Mouse (Mus musculus) limb, embryonic 11.5 days (tissue): Measurements from ENCODE around the gene Gm28038. TPM values are rescaled to one million over a fixed set of nuclear protein-coding genes. Genes with fewer than 3 reads are reported as not detected.

Experiments used
- ATAC-seq: fragments of 200-750 bp; cut with Nextera tagmentation; 2 replicates; pipeline ENCODE4 v1.8.0; 2017; ENCODE audit warnings: low read depth; ENCODE audit not compliant: insufficient number of reproducible peaks, low FRiP score, low TSS enrichment
- DNase-seq: peaks from one replicate; pipeline ENCODE4 v3.0.0-alpha.2; 2015; ENCODE audit warnings: low spot score
- H3K27ac ChIP-seq: fragments of 300-500 bp; sonication (generic); replicated peaks from 2 replicates; pipeline ENCODE4 v1.5.1; 2014; ENCODE audit warnings: low read depth, mild to moderate bottlenecking, low read length
- H3K27me3 ChIP-seq: fragments of 300-500 bp; sonication (generic); 2 replicates; pipeline ENCODE4 v1.6.1; 2014; ENCODE audit warnings: mild to moderate bottlenecking, low read length, mixed read lengths; ENCODE audit not compliant: control insufficient read depth, insufficient read depth
- H3K36me3 ChIP-seq: fragments of 300-500 bp; sonication (generic); 2 replicates; pipeline ENCODE4 v1.6.1; 2014; ENCODE audit warnings: mild to moderate bottlenecking, low read length, moderate library complexity, mixed read lengths; ENCODE audit not compliant: control insufficient read depth, insufficient read depth
- H3K4me1 ChIP-seq: fragments of 300-500 bp; sonication (generic); 2 replicates; pipeline ENCODE4 v1.6.1; 2014; ENCODE audit warnings: low read length, mixed read lengths; ENCODE audit not compliant: control insufficient read depth, insufficient read depth
- H3K4me2 ChIP-seq: fragments of 300-500 bp; sonication (generic); 2 replicates; pipeline ENCODE4 v1.6.1; 2014; ENCODE audit warnings: low read depth, mild to moderate bottlenecking, moderate library complexity; ENCODE audit not compliant: severe bottlenecking
- H3K4me3 ChIP-seq: fragments of 300-500 bp; sonication (generic); 2 replicates; pipeline ENCODE4 v1.5.1; 2014; ENCODE audit warnings: low read depth, low read length
- H3K9ac ChIP-seq: fragments of 300-500 bp; sonication (generic); 2 replicates; pipeline ENCODE4 v1.6.1; 2014; ENCODE audit warnings: mild to moderate bottlenecking, low read length
- H3K9me3 ChIP-seq: fragments of 300-500 bp; sonication (generic); 2 replicates; pipeline ENCODE4 v1.6.1; 2016; ENCODE audit warnings: low read length; ENCODE audit not compliant: control insufficient read depth
- WGBS: fragments of 180-500 bp; shearing (Covaris S2); extraction: QIAGEN DNeasy Blood & Tissue Kit; methylation state at CpG from one replicate; pipeline ENCODE4 v1.1.7; 2014; 5-methylcytosine and 5-hydroxymethylcytosine counted together
- polyA plus RNA-seq: library from polyadenylated mRNA; unstranded; fragments of >200 nt; fragmentation: Nextera tagmentation; extraction: Ambion mirVana; gene quantifications from 2 replicates; pipeline ENCODE4 v1.2.1, GENCODE M21; 2014

The Gm28038 gene
- polyA plus RNA-seq, 1 experiment from 2014 or later = not detected

GRCm38 (mm10) chr2:30286192-30287026 lies 5.6 kb downstream of the Gm28038 start, which contains the start of the genes Dolk and Nup188:
TSS of gene Dolk (minus strand) at chr2:30286334.
TSS of gene Nup188 (plus strand) at chr2:30286397.
- Histone ChIP-seq H3K9me3 (no peaks in the 10 kb centered on the region), H3K4me1 (peaks cover 13% of the 10 kb centered on the region), H3K27me3 (no peaks in the 10 kb centered on the region), H3K9ac (peak within 1 kb of the TSS; percentile 79), H3K27ac (no peak within 1 kb of the TSS), H3K4me2 (peak within 1 kb of the TSS; percentile 75), H3K36me3 (0 out of 2 replicates have a peak, but pooled peaks cover 4% of the 10 kb centered on the region), H3K4me3 (peak within 1 kb of the TSS; percentile 84)
- peak; percentile 98 for DNase-seq
- under 1% methylated on average over 66 of the region's 68 CpGs for WGBS
- ATAC-seq = peak; percentile 92

- Histone ChIP-seq H3K36me3 (0 out of 2 replicates have a peak, but pooled peaks cover 4% of the 10 kb centered on the region), H3K27ac (no peak overlapping the region), H3K27me3 (no peaks in the 10 kb centered on the region), H3K4me3 (peak overlapping the region; percentile 84), H3K4me2 (peak overlapping the region; percentile 59), H3K4me1 (peaks cover 13% of the 10 kb centered on the region), H3K9me3 (no peaks in the 10 kb centered on the region), H3K9ac (peak overlapping the region; percentile 79)
- DNase-seq = peak; percentile 50
- no peak for ATAC-seq
- WGBS = under 1% methylated on average over 10 of the region's 10 CpGs
Measured at GRCm38 (mm10) chr2:30287027-30287373, 6.2 kb downstream of the Gm28038 start.

- no peak overlapping the region for H3K4me3 ChIP-seq
- no peak overlapping the region for H3K4me2 ChIP-seq
- H3K27ac ChIP-seq = no peak overlapping the region
- DNase-seq (no peak), ATAC-seq (no peak)
- H3K9ac ChIP-seq = no peak overlapping the region
- H3K27me3 ChIP-seq = no peaks in the 10 kb centered on the region
- 86% methylated on average over 3 of the region's 3 CpGs for WGBS
- no peaks in the 10 kb centered on the region for H3K4me1 ChIP-seq
- no peaks in the 10 kb centered on the region for H3K9me3 ChIP-seq
- H3K36me3 ChIP-seq = peaks cover 17% of the 10 kb centered on the region; the same call in 1 of the 2 replicates
Measured at GRCm38 (mm10) chr2:30299525-30299924, 18.7 kb downstream of the Gm28038 start.

- 86% methylated on average over 5 of the region's 5 CpGs for WGBS
- DNase-seq (no peak), ATAC-seq (no peak)
- no peaks in the 10 kb centered on the region for H3K4me1 ChIP-seq
- no peak overlapping the region for H3K9ac ChIP-seq
- no peak overlapping the region for H3K4me2 ChIP-seq
- H3K27ac ChIP-seq = no peak overlapping the region
- H3K9me3 ChIP-seq = no peaks in the 10 kb centered on the region
- H3K27me3 ChIP-seq = no peaks in the 10 kb centered on the region
- no peak overlapping the region for H3K4me3 ChIP-seq
- peaks cover 22% of the 10 kb centered on the region; the same call in 1 of the 2 replicates for H3K36me3 ChIP-seq
Measured at GRCm38 (mm10) chr2:30299966-30300365, 19.1 kb downstream of the Gm28038 start.

- 94% methylated on average over 7 of the region's 7 CpGs for WGBS
- no peak overlapping the region for H3K4me2 ChIP-seq
- H3K9me3 ChIP-seq = no peaks in the 10 kb centered on the region
- H3K27ac ChIP-seq = no peak overlapping the region
- DNase-seq (no peak), ATAC-seq (no peak)
- peaks cover 45% of the 10 kb centered on the region for H3K36me3 ChIP-seq
- H3K27me3 ChIP-seq = no peaks in the 10 kb centered on the region
- no peaks in the 10 kb centered on the region for H3K4me1 ChIP-seq
- no peak overlapping the region for H3K4me3 ChIP-seq
- H3K9ac ChIP-seq = no peak overlapping the region
Measured at GRCm38 (mm10) chr2:30306087-30306486, 25.2 kb downstream of the Gm28038 start.

- no peak overlapping the region for H3K4me2 ChIP-seq
- ATAC-seq (no peak), DNase-seq (no peak)
- no peak overlapping the region for H3K27ac ChIP-seq
- peaks cover 48% of the 10 kb centered on the region for H3K36me3 ChIP-seq
- no peaks in the 10 kb centered on the region for H3K9me3 ChIP-seq
- H3K4me3 ChIP-seq = no peak overlapping the region
- 88% methylated on average over 3 of the region's 3 CpGs for WGBS
- no peaks in the 10 kb centered on the region for H3K27me3 ChIP-seq
- no peak overlapping the region for H3K9ac ChIP-seq
- H3K4me1 ChIP-seq = no peaks in the 10 kb centered on the region
Measured at GRCm38 (mm10) chr2:30309351-30309750, 28.5 kb downstream of the Gm28038 start.

GRCm38 (mm10) chr2:30311481-30311880 lies 30.6 kb downstream of the Gm28038 start:
- ATAC-seq (no peak), DNase-seq (no peak)
- no peak overlapping the region for H3K9ac ChIP-seq
- H3K27ac ChIP-seq = no peak overlapping the region
- no peaks in the 10 kb centered on the region for H3K27me3 ChIP-seq
- H3K4me1 ChIP-seq = no peaks in the 10 kb centered on the region
- H3K4me3 ChIP-seq = no peak overlapping the region
- peaks cover 45% of the 10 kb centered on the region for H3K36me3 ChIP-seq
- no peaks in the 10 kb centered on the region for H3K9me3 ChIP-seq
- 93% methylated on average over 2 of the region's 2 CpGs for WGBS
- H3K4me2 ChIP-seq = no peak overlapping the region

GRCm38 (mm10) chr2:30316136-30316535 lies 35.3 kb downstream of the Gm28038 start:
- WGBS = 96% methylated on average over 4 of the region's 4 CpGs
- H3K4me1 ChIP-seq = no peaks in the 10 kb centered on the region
- H3K4me2 ChIP-seq = no peak overlapping the region
- H3K27ac ChIP-seq = no peak overlapping the region
- no peaks in the 10 kb centered on the region for H3K27me3 ChIP-seq
- peaks cover 35% of the 10 kb centered on the region for H3K36me3 ChIP-seq
- H3K4me3 ChIP-seq = no peak overlapping the region
- no peak for DNase-seq
- no peak overlapping the region for H3K9ac ChIP-seq
- H3K9me3 ChIP-seq = no peaks in the 10 kb centered on the region
- ATAC-seq = no peak
